Mouse (Mus musculus) skeletal muscle tissue, adult 2 months (tissue): Measurements from ENCODE around the gene Naga.

Experiments
- DNase-seq: peaks from one replicate; pipeline ENCODE4 v3.0.0-alpha.2; 2012; ENCODE audit warnings: low read depth, low spot score

Gene Naga

GRCm38 (mm10) chr15:82354126-82354945 lies 15.6 kb upstream of the Naga start, which contains the start of gene Ndufa6:
Gene Ndufa6, minus strand, starts transcription at chr15:82354322.
- DNase-seq: peak; percentile 100

- DNase-seq: no peak
Measured at GRCm38 (mm10) chr15:82353745-82354113, 15.0 kb upstream of the Naga start.

- DNase-seq: no peak
Measured at GRCm38 (mm10) chr15:82353078-82353744, 14.5 kb upstream of the Naga start.

GRCm38 (mm10) chr15:82351480-82351879 lies 12.8 kb upstream of the Naga start:
- no peak for DNase-seq

GRCm38 (mm10) chr15:82350349-82350748 lies 11.6 kb upstream of the Naga start:
- DNase-seq: no peak

- no peak for DNase-seq
Measured at GRCm38 (mm10) chr15:82348999-82349341, 10.2 kb upstream of the Naga start.

- no peak for DNase-seq
Measured at GRCm38 (mm10) chr15:82348258-82348998, 9.7 kb upstream of the Naga start.

- DNase-seq: no peak
Measured at GRCm38 (mm10) chr15:82347852-82348251, 9.1 kb upstream of the Naga start.

- no peak for DNase-seq
Measured at GRCm38 (mm10) chr15:82347303-82347676, 8.6 kb upstream of the Naga start.

- no peak for DNase-seq
Measured at GRCm38 (mm10) chr15:82346580-82347302, 8.0 kb upstream of the Naga start.

GRCm38 (mm10) chr15:82345820-82346470 lies 7.2 kb upstream of the Naga start:
- peak; percentile 99 for DNase-seq

GRCm38 (mm10) chr15:82344971-82345370 lies 6.2 kb upstream of the Naga start:
- DNase-seq: no peak

GRCm38 (mm10) chr15:82343368-82344287 lies 4.9 kb upstream of the Naga start:
- DNase-seq: no peak

GRCm38 (mm10) chr15:82342543-82342935 lies 3.8 kb upstream of the Naga start:
- no peak for DNase-seq

- DNase-seq: no peak
Measured at GRCm38 (mm10) chr15:82341675-82342542, 3.2 kb upstream of the Naga start.

GRCm38 (mm10) chr15:82341036-82341501 lies 2.3 kb upstream of the Naga start:
- no peak for DNase-seq

GRCm38 (mm10) chr15:82340414-82341035 lies 1.8 kb upstream of the Naga start:
- DNase-seq: no peak

- DNase-seq: no peak
Measured at GRCm38 (mm10) chr15:82339634-82340254, 1.0 kb upstream of the Naga start.
